Comparison of ENCODE assay signal across 8 mouse cellular contexts in genomic region chrX:153832606-153833005, GRCm38 (mm10). TPM values are rescaled to one million over a fixed set of nuclear protein-coding genes. Genes with fewer than 3 reads are reported as not detected.
DNase-seq lines count a peak whose midpoint lies in the region; ATAC-seq lines count a peak whose summit lies in the region.

No protein-coding gene starts in this region.

- H3K4me2 ChIP-seq in heart, embryonic 16.5 days (ENCODE audit: low read depth, low read length), result peak overlapping the region; percentile 77
- peak overlapping the region; percentile 27 for H3K4me2 ChIP-seq in embryonic facial prominence, embryonic 11.5 days (ENCODE audit: low read depth, low read length)
- peak overlapping the region; percentile 54 for H3K4me2 ChIP-seq in neural tube, embryonic 15.5 days

- H3K27me3 ChIP-seq in heart, embryonic 16.5 days (ENCODE audit: control insufficient read depth, insufficient read depth, low read length), result no peaks in the 10 kb centered on the region
- H3K27me3 ChIP-seq in embryonic facial prominence, embryonic 11.5 days (ENCODE audit: control insufficient read depth, insufficient read depth, low read length), result no peaks in the 10 kb centered on the region
- no peaks in the 10 kb centered on the region for H3K27me3 ChIP-seq in neural tube, embryonic 15.5 days (replicated peaks)

- no peaks in the 10 kb centered on the region for H3K4me1 ChIP-seq in heart, embryonic 16.5 days (ENCODE audit: control insufficient read depth, insufficient read depth, low read length)
- no peaks in the 10 kb centered on the region; the same call in 1 of the 2 replicates for H3K4me1 ChIP-seq in embryonic facial prominence, embryonic 11.5 days (ENCODE audit: control insufficient read depth, insufficient read depth, low read length)
- no peaks in the 10 kb centered on the region for H3K4me1 ChIP-seq in neural tube, embryonic 15.5 days

- no peak for ATAC-seq in heart, embryonic 16.5 days (replicated peaks; ENCODE audit: extremely low read depth, insufficient read depth, low FRiP score)
- peak; percentile 28 for ATAC-seq in CD4-positive, CD25-positive, alpha-beta regulatory T cell, adult 4 months
- peak; percentile 54 for ATAC-seq in embryonic facial prominence, embryonic 11.5 days (replicated peaks; ENCODE audit: insufficient number of reproducible peaks, low FRiP score, low TSS enrichment, low read depth)
- peak; percentile 85 for ATAC-seq in neural tube, embryonic 15.5 days (ENCODE audit: low FRiP score)
- ATAC-seq in monocyte, adult 5-6 weeks (replicated peaks; ENCODE audit: insufficient number of reproducible peaks, low FRiP score, low TSS enrichment, poor library complexity, severe bottlenecking), result no peak

- 17% methylated on average over 14 of the region's 14 CpGs for WGBS in heart, embryonic 16.5 days
- 16% methylated on average over 14 of the region's 14 CpGs for WGBS in embryonic facial prominence, embryonic 11.5 days
- WGBS in neural tube, embryonic 15.5 days, result 22% methylated on average over 14 of the region's 14 CpGs

- H3K27ac ChIP-seq in heart, embryonic 16.5 days (ENCODE audit: low read length), result no peak overlapping the region
- H3K27ac ChIP-seq in embryonic facial prominence, embryonic 11.5 days (replicated peaks; ENCODE audit: low read depth, low read length), result peak overlapping the region; percentile 59; the same call in 1 of the 2 replicates
- peak overlapping the region; percentile 80 for H3K27ac ChIP-seq in neural tube, embryonic 15.5 days (replicated peaks)

- no peaks in the 10 kb centered on the region for H3K36me3 ChIP-seq in heart, embryonic 16.5 days (ENCODE audit: control insufficient read depth, insufficient read depth)
- H3K36me3 ChIP-seq in embryonic facial prominence, embryonic 11.5 days (replicated peaks; ENCODE audit: control insufficient read depth, insufficient read depth, low read depth, low read length), result no peaks in the 10 kb centered on the region
- no peaks in the 10 kb centered on the region for H3K36me3 ChIP-seq in neural tube, embryonic 15.5 days

- H3K9me3 ChIP-seq in heart, embryonic 16.5 days (replicated peaks; ENCODE audit: control insufficient read depth, low read length), result no peaks in the 10 kb centered on the region
- no peaks in the 10 kb centered on the region for H3K9me3 ChIP-seq in embryonic facial prominence, embryonic 11.5 days (replicated peaks; ENCODE audit: control insufficient read depth, low read length)
- H3K9me3 ChIP-seq in neural tube, embryonic 15.5 days (replicated peaks), result no peaks in the 10 kb centered on the region

- DNase-seq in heart, postnatal 4 days, result no peak
- no peak for DNase-seq in embryonic facial prominence, embryonic 11.5 days (ENCODE audit: low spot score)
- DNase-seq in layer of hippocampus, adult 9-11 months, result peak; percentile 1
- DNase-seq in adrenal gland, postnatal 36 days, result no peak

- H3K4me3 ChIP-seq in heart, embryonic 16.5 days (ENCODE audit: low read length), result peak overlapping the region; percentile 62
- H3K4me3 ChIP-seq in embryonic facial prominence, embryonic 11.5 days (ENCODE audit: low read depth, low read length), result peak overlapping the region; percentile 52
- peak overlapping the region; percentile 54 for H3K4me3 ChIP-seq in neural tube, embryonic 15.5 days (replicated peaks)

- H3K9ac ChIP-seq in heart, embryonic 16.5 days (ENCODE audit: low read length), result peak overlapping the region; percentile 1; the same call in 1 of the 2 replicates
- peak overlapping the region; percentile 56 for H3K9ac ChIP-seq in embryonic facial prominence, embryonic 11.5 days (replicated peaks; ENCODE audit: low read length)
- peak overlapping the region; percentile 53 for H3K9ac ChIP-seq in neural tube, embryonic 15.5 days (replicated peaks)

RNA-seq across cellular contexts. Expression of gene Spin2c, which starts 0.6 kb away (rescaled TPM):
- polyA plus RNA-seq in heart, embryonic 16.5 days (2015; fragmentation: Nextera tagmentation; extraction: Ambion mirVana), result 4.3 and 4.7 TPM in 2 replicates
- total RNA-seq in heart, postnatal 4 days (2021), result 1 to 10 TPM in 1 of 2 experiments, under 1 TPM in 1; 0.81 to 2.0 TPM
- polyA plus RNA-seq in CD4-positive, CD25-positive, alpha-beta regulatory T cell, adult 4 months (2017; shearing (Covaris generic)), result 10 to 100 TPM; 23.7 to 25.5 TPM
- polyA plus RNA-seq in embryonic facial prominence, embryonic 11.5 days (2014; fragmentation: Nextera tagmentation; extraction: Ambion mirVana), result 52.6 and 54.5 TPM in 2 replicates
- polyA plus RNA-seq in neural tube, embryonic 15.5 days (2015; fragmentation: Nextera tagmentation; extraction: Ambion mirVana), result 26.2 and 26.5 TPM in 2 replicates
- total RNA-seq in monocyte, adult 5-6 weeks (2017), result 0.53 to 10.9 TPM in 2 of 3 replicates, not detected in the other
- total RNA-seq in adrenal gland, postnatal 36 days (2021), result under 1 TPM; 0.26 to 0.59 TPM

Comparison
In these comparisons a context has a peak if more than half of its experiments do, and no peak if none do; other contexts are left out.
1. ATAC-seq: peak in CD4-positive, CD25-positive, alpha-beta regulatory T cell, adult 4 months (single experiment), embryonic facial prominence, embryonic 11.5 days (single experiment) and neural tube, embryonic 15.5 days (single experiment); none in heart, embryonic 16.5 days (single experiment) and monocyte, adult 5-6 weeks (single experiment).
2. H3K4me2 ChIP-seq: peak in every context shown above with its lines; median percentile 77 in heart, embryonic 16.5 days; 54 in neural tube, embryonic 15.5 days; 27 in embryonic facial prominence, embryonic 11.5 days.
3. H3K9ac ChIP-seq: peak in every context shown above with its lines; median percentile 56 in embryonic facial prominence, embryonic 11.5 days; 53 in neural tube, embryonic 15.5 days; 1 in heart, embryonic 16.5 days.
4. Peak in every context shown above with its lines, with median percentiles within 50 percentile points of each other: H3K4me3 ChIP-seq.